Mouse (Mus musculus): ENCODE results near the gene Olfr988. TPM values are rescaled to one million over a fixed set of nuclear protein-coding genes. Genes with fewer than 3 reads are reported as not detected.
"Not testable (repeated sequence)": the region's sequence is repeated elsewhere in the genome, so short reads cannot be mapped to it uniquely, and the experiment has no call there.

Gene Olfr988
- not detected for total RNA-seq (2021)
- long read RNA-seq, experiment 1: 0 reads
- long read RNA-seq, experiment 2: 0 reads

DNA sequence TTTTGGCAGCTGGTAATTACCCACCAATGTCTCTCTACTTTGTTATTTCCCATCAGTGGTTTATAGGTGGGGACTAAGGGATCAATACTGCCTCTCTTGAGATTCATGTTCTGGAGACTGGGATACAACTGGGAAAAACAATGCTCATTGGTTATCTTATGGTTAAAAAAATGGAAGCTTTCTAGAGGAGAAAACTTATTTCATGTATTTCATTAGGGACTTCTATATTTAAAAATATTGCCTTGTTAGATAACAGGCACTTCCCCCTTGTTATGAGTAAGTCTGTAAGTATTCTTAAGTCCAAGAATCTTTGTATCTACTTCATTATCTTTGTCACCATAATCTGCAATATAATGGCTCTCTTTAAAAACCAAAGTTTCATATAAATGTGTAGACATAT lies at the start of gene Olfr988:
Gene Olfr988 (minus strand): TSS at position 101 of the 400 bp plus-strand sequence.
- not testable (repeated sequence) for DNase-seq

DNA sequence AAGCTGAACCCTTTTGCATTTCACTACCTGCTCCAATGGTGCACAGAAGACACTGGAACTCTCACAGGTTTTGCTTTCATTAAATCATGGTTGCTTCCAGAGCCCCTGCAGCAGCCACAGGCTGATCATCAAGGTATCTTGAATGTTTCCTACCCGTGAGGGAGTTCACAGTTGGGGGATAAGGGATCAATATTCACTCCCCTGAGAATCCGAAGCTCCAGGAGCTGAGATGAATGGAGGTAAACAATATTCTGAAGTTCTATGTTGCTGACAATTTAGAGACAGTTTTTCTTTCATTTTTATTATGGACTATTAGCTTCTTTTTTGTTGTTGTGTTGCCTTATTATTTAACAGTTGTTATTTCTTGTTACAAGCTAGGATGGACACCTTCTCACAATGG lies 46.3 kb upstream of the Olfr988 start, which contains the start of gene Olfr992:
Gene Olfr992 (minus strand): TSS at position 101 of the 400 bp plus-strand sequence.
- no peak for DNase-seq

DNA sequence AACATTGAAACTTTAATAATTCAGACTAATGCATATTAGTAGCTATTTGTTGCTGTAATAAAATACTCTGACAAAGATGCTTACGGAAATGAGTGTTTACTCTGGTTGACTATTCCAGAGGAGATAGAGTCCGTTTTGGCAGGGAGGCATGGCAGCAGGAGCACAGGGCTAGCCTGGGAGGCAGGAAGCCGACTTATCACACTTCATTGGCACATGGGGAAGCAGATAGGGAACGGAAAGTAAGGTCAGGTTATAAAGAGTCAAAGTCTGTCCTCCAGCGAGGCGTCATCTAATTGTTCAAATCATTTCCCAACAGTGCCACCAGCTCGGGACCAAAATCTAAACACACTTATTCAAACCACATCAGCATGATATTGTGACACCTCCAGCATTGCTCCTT lies 23.1 kb downstream of the Olfr988 start:
- DNase-seq: no peak

DNA sequence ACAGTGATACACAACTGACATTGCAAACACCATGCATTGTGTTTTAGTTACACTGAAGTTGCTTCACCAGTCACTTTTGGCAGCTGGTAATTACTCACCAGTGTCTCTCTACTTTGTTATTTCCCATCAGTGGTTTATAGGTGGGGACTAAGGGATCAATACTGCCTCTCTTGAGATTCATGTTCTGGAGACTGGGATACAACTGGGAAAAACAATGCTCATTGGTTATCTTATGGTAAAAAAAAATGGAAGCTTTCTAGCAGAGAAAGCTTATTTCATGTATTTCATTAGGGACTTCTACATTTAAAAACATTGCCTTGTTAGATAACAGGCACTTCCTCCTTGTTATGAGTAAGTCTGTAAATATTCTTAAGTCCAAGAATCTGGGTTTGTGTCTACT lies 23.8 kb downstream of the Olfr988 start, which contains the start of gene Olfr987:
Gene Olfr987 (minus strand): TSS at position 101 of the 400 bp plus-strand sequence.
- DNase-seq: not testable (repeated sequence)

DNA sequence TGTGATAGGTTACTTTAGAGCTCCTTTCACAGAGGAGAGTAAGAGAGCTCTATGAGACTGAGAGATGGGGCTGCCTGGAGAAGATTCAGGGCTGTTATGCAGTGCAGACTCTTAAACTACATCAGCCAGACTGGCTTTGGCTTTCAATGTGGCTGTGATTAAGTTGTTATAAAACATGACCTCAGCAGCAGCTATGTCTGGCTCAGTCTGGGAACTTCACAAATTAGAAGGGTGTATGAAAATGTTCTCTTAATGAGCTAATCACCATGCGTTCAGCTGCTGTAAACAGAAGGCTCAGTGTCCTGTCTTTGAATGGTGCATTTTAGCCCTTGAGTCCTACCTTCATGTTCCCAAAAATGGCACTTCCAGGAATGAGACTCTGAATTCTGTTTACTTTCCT lies 43.9 kb downstream of the Olfr988 start:
- DNase-seq: no peak

Other genes starting within 250 kb of the Olfr988 start
- 10 to 100 TPM; 13.7 to 16.9 TPM for gene Aplnr, start 227.0 kb downstream of the Olfr988 start, total RNA-seq (2021)
- 1 to 10 TPM in 1 of 2 experiments, under 1 TPM in 1; 0.59 to 1.8 TPM for gene Lrrc55, start 166.0 kb downstream of the Olfr988 start, total RNA-seq (2021)
- not detected for gene Olfr987, start 23.9 kb downstream of the Olfr988 start, total RNA-seq (2021)
- gene Olfr992, start 46.2 kb upstream of the Olfr988 start, total RNA-seq (2021): not detected
- not detected for gene Olfr993, start 51.6 kb upstream of the Olfr988 start, total RNA-seq (2021)
- gene Olfr994, start 73.2 kb upstream of the Olfr988 start, total RNA-seq (2021): not detected
- gene Olfr995, start 80.4 kb upstream of the Olfr988 start, total RNA-seq (2021): not detected
- gene 4833423E24Rik, start 155.8 kb upstream of the Olfr988 start, total RNA-seq (2021): not detected
- not detected for gene Olfr996, start 216.0 kb upstream of the Olfr988 start, total RNA-seq (2021)
- not detected for gene Olfr998, start 225.7 kb upstream of the Olfr988 start, total RNA-seq (2021)
- gene Olfr1000, start 248.7 kb upstream of the Olfr988 start, total RNA-seq (2021): not detected

Measured in gastrocnemius, postnatal 25 days (tissue).